Mouse (Mus musculus): Measurements from ENCODE around the gene Mllt6. TPM values are rescaled to one million over a fixed set of nuclear protein-coding genes. Genes with fewer than 3 reads are reported as not detected.

The Mllt6 gene
- total RNA-seq, 1 experiment, result 113 TPM

- no peak for DNase-seq (ENCODE audit: low read depth, low spot score)
- H3K9me3 ChIP-seq (ENCODE audit: control insufficient read depth, insufficient read depth, low read depth, low read length), result no peaks in the 10 kb centered on the region
- H3K4me1 ChIP-seq (ENCODE audit: control insufficient read depth in 2 of 2, insufficient read depth in 2 of 2, low read length in 2 of 2, poor library complexity in 1 of 2), result peaks cover 21 to 32% of the 10 kb centered on the region in 2 experiments
- H3K36me3 ChIP-seq (ENCODE audit: control insufficient read depth, insufficient read depth, low read length, poor library complexity, severe bottlenecking), result peaks cover 43% of the 10 kb centered on the region
- H3K9ac ChIP-seq (ENCODE audit: insufficient read depth, low read depth, low read length, poor library complexity, severe bottlenecking), result peak within 1 kb of the TSS; percentile 65
- peak within 1 kb of the TSS; percentile 56 to 57 for H3K4me3 ChIP-seq (ENCODE audit: insufficient read depth in 1 of 2, low read depth in 1 of 2, low read length in 2 of 2, poor library complexity in 1 of 2, severe bottlenecking in 1 of 2)
- in situ Hi-C loops (cut with MboI; ENCODE audit: low sequenced_read_pairs in 2 of 2, unreplicated experiment in 2 of 2), result no loop called here
- peak within 1 kb of the TSS; percentile 49; the same call in 1 of the 2 replicates for H3K27ac ChIP-seq (ENCODE audit: insufficient read depth, low read depth, low read length, poor library complexity, severe bottlenecking)
- TF ChIP-seq ZNF384 (IDR thresholded peaks at IDR 0.05; ENCODE audit: low read depth, low read length) (peak; percentile 88), HCFC1 (IDR thresholded peaks at IDR 0.05; ENCODE audit: borderline replicate concordance, insufficient read depth, low read length) (no peak)
Measured at GRCm38 (mm10) chr11:97685613-97686321, 22.6 kb downstream of the Mllt6 start, which contains the start of gene Cisd3. Gene Cisd3 (plus strand): TSS chr11:97685826.

GRCm38 (mm10) chr11:97686322-97686908 lies 23.2 kb downstream of the Mllt6 start:
- no peak for TF ChIP-seq ZNF384 (IDR thresholded peaks at IDR 0.05; ENCODE audit: low read depth, low read length)
- peaks cover 45% of the 10 kb centered on the region for H3K36me3 ChIP-seq (ENCODE audit: control insufficient read depth, insufficient read depth, low read length, poor library complexity, severe bottlenecking)
- H3K9ac ChIP-seq (ENCODE audit: insufficient read depth, low read depth, low read length, poor library complexity, severe bottlenecking), result peak overlapping the region; percentile 65
- in situ Hi-C loops (cut with MboI; ENCODE audit: low sequenced_read_pairs in 2 of 2, unreplicated experiment in 2 of 2), result no loop called here
- DNase-seq (ENCODE audit: low read depth, low spot score), result no peak
- peaks cover 19 to 30% of the 10 kb centered on the region in 2 experiments for H3K4me1 ChIP-seq (ENCODE audit: control insufficient read depth in 2 of 2, insufficient read depth in 2 of 2, low read length in 2 of 2, poor library complexity in 1 of 2)
- peak overlapping the region; percentile 31; the same call in 1 of the 2 replicates for H3K27ac ChIP-seq (ENCODE audit: insufficient read depth, low read depth, low read length, poor library complexity, severe bottlenecking)
- H3K9me3 ChIP-seq (ENCODE audit: control insufficient read depth, insufficient read depth, low read depth, low read length), result no peaks in the 10 kb centered on the region
- peak overlapping the region; percentile 56 to 57 for H3K4me3 ChIP-seq (ENCODE audit: insufficient read depth in 1 of 2, low read depth in 1 of 2, low read length in 2 of 2, poor library complexity in 1 of 2, severe bottlenecking in 1 of 2)

DNA sequence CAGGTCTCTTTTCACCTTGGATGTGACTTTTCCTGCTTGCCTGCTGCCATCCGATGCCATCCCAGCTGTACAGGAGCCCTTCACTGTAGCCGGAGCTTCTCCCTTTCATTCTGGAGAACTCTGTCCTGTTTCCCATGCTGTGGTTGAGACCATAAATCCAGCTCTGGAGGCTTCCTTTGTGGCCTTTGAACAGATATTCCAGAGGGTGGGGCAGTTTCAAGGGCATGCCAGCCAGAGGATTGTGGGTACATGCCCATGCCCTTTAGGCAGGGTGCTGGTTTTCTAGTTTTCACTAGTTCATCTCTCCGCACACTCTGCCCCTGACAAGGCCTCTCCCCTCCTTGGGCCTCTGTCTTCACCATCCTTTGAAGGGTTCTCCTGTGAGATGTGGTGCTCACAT lies 23.8 kb downstream of the Mllt6 start:
- Histone ChIP-seq H3K9ac (ENCODE audit: insufficient read depth, low read depth, low read length, poor library complexity, severe bottlenecking) (peak overlapping the region; percentile 65; the same call in 1 of the 2 replicates), H3K36me3 (ENCODE audit: control insufficient read depth, insufficient read depth, low read length, poor library complexity, severe bottlenecking) (peaks cover 45% of the 10 kb centered on the region), H3K9me3 (ENCODE audit: control insufficient read depth, insufficient read depth, low read depth, low read length) (no peaks in the 10 kb centered on the region), H3K4me1 (ENCODE audit: control insufficient read depth in 2 of 2, insufficient read depth in 2 of 2, low read length in 2 of 2, poor library complexity in 1 of 2) (peaks cover 15 to 24% of the 10 kb centered on the region in 2 experiments), H3K4me3 (ENCODE audit: insufficient read depth in 1 of 2, low read depth in 1 of 2, low read length in 2 of 2, poor library complexity in 1 of 2, severe bottlenecking in 1 of 2) (peak overlapping the region in 1 of 2 experiments; percentile 56; a peak in 1 of 4 replicates), H3K27ac (ENCODE audit: insufficient read depth, low read depth, low read length, poor library complexity, severe bottlenecking) (no peak overlapping the region)
- DNase-seq (ENCODE audit: low read depth, low spot score), result no peak
- in situ Hi-C loops (cut with MboI; ENCODE audit: low sequenced_read_pairs in 2 of 2, unreplicated experiment in 2 of 2), result no loop called here
- no peak for TF ChIP-seq ZNF384 (IDR thresholded peaks at IDR 0.05; ENCODE audit: low read depth, low read length)
- TF ChIP-seq MAFK (IDR thresholded peaks at IDR 0.05; ENCODE audit: insufficient read depth, low read depth, low read length), result no peak
- no peak for TF ChIP-seq HCFC1 (IDR thresholded peaks at IDR 0.05; ENCODE audit: borderline replicate concordance, insufficient read depth, low read length)
- no peak for TF ChIP-seq ZC3H11A (IDR thresholded peaks at IDR 0.05; ENCODE audit: borderline replicate concordance, low read depth, low read length)
- TF ChIP-seq CHD2 (IDR thresholded peaks at IDR 0.05; ENCODE audit: low read depth, low read length), result no peak

DNA sequence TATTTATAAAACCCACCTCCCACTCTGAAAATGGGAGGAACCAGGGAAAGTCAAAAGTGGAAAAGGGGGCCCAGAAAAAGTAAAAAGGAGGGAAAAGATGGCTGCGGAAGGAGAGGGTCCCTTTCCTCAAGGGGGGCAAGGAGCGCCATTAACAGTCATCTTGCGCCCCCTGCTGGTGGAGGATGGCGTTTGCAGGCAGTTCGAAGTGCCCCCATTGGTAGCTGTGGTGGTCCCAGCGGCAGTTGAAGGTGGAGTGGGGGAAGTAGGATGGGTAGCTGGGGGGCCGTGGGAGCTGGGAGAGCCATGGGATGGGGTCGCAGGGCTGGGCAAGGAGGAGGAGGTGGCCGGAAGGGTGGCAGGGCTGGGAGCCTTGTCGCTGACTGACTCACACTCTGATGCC lies 26.6 kb downstream of the Mllt6 start:
- TF ChIP-seq ZC3H11A (IDR thresholded peaks at IDR 0.05; ENCODE audit: borderline replicate concordance, low read depth, low read length) (peak; percentile 68; the same call in 1 of the 2 replicates), ZNF384 (IDR thresholded peaks at IDR 0.05; ENCODE audit: low read depth, low read length) (no peak), HCFC1 (IDR thresholded peaks at IDR 0.05; ENCODE audit: borderline replicate concordance, insufficient read depth, low read length) (0 out of 2 replicates have a peak, but pooled peaks have one; percentile 48)
- Histone ChIP-seq H3K9ac (ENCODE audit: insufficient read depth, low read depth, low read length, poor library complexity, severe bottlenecking) (no peak overlapping the region), H3K4me3 (ENCODE audit: insufficient read depth in 1 of 2, low read depth in 1 of 2, low read length in 2 of 2, poor library complexity in 1 of 2, severe bottlenecking in 1 of 2) (no peak overlapping the region), H3K9me3 (ENCODE audit: control insufficient read depth, insufficient read depth, low read depth, low read length) (no peaks in the 10 kb centered on the region), H3K27ac (ENCODE audit: insufficient read depth, low read depth, low read length, poor library complexity, severe bottlenecking) (no peak overlapping the region), H3K4me1 (ENCODE audit: control insufficient read depth in 2 of 2, insufficient read depth in 2 of 2, low read length in 2 of 2, poor library complexity in 1 of 2) (peaks cover 11 to 22% of the 10 kb centered on the region in 2 experiments; a peak in 3 of 4 replicates), H3K36me3 (ENCODE audit: control insufficient read depth, insufficient read depth, low read length, poor library complexity, severe bottlenecking) (peaks cover 51% of the 10 kb centered on the region)
- DNase-seq (ENCODE audit: low read depth, low spot score), result no peak
- in situ Hi-C loops (cut with MboI; ENCODE audit: low sequenced_read_pairs in 2 of 2, unreplicated experiment in 2 of 2), result loop anchor here in 1 of 2 experiments (10.0 kb wide), 1 partner anchor 55 kb away; no protein-coding TSS in a partner anchor

All from ES-E14 (cell line).